Mouse (Mus musculus): ENCODE data around the gene Ocln. TPM values are rescaled to one million over a fixed set of nuclear protein-coding genes. Genes with fewer than 3 reads are reported as not detected.
"Not testable (repeated sequence)": the region's sequence is repeated elsewhere in the genome, so short reads cannot be mapped to it uniquely, and the experiment has no call there.

The Ocln gene
- total RNA-seq, 2 experiments from 2014 or later: 1.6 TPM

DNA sequence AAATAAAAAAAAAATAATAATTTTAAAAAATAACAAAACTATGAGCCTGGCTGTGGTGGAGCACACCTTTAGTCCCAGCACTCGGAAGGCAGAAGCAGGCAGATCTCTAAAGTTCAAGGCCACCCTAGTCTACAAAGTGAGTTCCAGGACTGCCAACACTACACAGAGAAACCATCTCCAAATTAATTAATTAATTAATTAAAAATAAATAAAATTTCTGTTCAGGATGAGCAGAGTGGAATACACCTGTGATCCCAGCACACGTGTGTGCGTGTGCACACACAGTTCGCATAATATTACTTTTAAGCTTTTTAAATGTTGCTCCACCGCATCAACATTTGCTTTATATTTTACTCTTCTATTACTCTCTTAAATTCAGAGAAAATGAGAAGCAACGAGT is 60.9 kb downstream of the Ocln start:
- no peak for DNase-seq

DNA sequence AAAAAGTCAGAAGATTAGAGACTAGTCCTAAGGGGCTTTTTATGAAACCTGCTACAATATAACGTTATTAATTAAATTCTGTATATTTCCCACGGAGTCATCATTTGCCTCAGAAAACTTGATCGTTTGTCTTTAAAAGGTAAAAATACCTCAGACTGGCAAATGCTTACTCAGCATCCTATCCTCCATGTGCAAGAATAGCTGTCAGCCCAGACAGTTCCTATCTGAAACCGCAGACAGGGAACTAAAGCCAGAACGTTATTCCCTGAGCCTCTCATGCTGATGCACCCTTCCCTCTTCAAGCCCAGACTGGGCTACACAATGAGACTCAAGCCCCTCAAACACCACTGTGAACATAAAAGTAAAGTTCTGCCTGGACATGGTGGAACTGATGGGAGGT is 62.1 kb downstream of the Ocln start:
- DNase-seq: no peak

DNA sequence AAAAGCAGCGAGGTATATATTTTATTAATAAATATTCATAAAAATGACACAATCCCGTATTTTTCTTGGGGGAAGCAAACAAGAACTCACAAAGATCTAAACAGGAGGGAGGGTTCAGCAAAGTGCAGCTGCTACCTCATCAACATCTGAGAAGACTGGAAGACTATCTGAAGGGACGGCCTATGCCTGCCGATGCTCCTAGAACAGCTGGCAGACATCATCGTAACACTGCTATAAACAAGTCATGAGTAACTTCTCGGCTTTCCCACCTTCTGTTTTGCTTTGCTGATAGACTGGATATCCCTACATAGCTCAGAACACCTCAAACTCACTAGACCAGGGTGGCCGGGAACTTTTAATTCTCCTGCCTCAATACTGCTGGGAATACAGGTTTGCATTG is 68.9 kb downstream of the Ocln start:
- DNase-seq: no peak

DNA sequence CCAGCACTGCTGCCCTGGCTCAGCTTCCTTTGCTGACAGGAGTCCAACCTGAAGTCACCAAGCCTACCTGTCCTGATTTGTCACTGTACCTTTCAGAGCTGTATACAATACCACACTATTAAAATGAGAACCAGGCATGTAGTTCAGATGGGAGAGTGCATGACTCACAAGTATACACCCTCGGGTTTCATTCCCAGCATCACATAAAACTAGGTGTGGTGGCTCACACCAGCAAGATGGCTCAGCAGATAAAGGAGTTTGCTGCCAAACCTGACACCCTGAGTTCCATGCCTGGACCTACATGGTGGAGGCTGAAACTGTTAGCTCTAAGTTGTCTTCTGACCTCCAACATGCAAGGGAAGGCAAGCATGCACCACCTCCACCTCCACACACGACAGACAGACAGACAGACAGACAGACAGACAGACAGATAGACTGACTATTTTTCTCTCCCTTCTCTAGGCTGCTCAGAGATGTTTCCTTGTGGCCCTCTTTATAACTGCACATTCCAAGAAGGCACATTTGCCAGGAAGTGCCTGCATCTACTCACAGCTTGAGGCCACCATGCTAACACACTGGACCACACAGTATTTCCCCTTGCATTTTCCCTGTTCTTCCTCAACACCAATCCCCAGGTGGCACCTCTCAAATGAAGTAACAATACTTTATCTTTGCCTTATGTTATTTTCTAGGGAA is 88.8 kb downstream of the Ocln start:
- DNase-seq: no peak

DNA sequence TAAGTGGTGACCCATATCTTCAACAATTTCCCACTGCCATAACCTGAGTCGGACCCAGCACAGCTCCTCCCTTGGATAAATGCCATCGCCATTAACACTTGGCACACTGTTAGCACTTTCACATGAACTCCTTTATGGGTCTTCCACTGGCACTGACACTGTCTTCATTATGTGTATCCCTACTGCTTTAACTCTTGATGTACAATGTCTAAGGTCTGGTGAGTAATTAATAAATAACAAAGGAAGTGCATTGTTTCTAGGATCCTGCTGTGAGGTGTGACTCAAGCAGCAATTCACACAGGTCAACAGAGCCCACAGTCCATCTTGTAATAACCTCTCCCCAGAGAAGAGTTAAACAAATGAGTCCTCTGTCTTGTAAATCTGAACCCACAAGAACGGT is 91.2 kb downstream of the Ocln start:
- no peak for DNase-seq

DNA sequence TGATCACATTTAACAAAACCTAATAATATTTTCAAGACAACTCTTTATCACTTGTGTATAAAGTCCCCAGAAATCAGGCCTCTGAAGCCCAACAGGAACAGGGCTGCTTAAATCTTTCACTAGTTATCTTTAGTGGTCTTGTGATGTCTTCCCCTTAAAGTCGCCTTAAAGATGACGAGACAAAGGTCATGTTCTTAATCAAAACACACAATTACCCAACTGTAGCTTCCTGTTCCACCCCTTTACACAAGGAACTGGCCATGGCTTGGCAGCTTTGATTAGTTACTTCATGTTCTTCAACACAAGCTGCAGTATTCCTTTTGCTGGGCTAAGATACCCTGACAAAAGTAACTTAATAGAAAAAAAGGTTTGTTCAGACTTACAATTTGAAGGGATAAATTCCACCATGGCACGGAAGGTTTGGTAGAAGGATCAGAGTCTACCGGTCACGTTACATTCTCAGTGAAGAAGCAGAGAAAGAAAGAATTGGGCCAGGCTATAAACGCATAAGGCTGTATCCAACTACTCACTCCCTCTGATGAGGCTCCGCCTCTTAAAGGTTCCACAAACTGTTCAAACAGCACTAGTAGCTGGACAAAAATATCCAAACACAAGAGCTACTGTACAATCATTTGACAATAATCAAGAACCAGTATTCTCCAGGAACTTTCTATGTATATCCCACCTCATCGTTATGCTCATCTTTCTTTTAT is 99.9 kb downstream of the Ocln start, which contains the start of gene Naip1:
Naip1 (minus strand) TSS at position 455 of the 713 bp plus-strand sequence.
- DNase-seq: not testable (repeated sequence)

DNA sequence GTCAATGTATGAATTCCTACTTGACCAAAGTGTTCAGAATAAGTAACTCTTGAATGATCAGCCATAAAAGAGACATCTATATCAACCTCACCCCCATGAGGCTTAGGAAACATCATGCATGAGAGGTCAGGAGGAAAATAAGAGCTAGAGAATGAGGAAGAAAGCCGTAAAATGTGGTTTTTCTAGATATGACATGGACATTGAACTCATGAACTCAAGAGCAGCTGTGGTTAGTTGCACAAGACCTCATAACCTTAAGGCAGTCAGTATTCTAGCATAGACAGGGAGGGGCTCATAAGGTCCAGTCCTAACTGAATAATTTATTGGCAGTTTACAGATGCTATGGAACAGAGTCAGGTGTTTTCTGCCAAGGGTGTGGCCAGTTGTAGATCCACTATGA is 103.0 kb downstream of the Ocln start:
- no peak for DNase-seq

Other genes starting within 250 kb of the Ocln start
- under 1 TPM; 0.17 to 0.23 TPM for gene Naip6, start 235.0 kb downstream of the Ocln start, total RNA-seq (2021)
- not detected for gene Naip1, start 99.8 kb downstream of the Ocln start, total RNA-seq (2021)
- 10 to 100 TPM; 28.5 to 32.7 TPM for gene Gtf2h2, start 60.1 kb downstream of the Ocln start, total RNA-seq (2021)
- gene Marveld2, start 64.3 kb upstream of the Ocln start, total RNA-seq (2021): 1 to 10 TPM; 1.7 to 2.0 TPM
- gene Ak6, start 98.3 kb upstream of the Ocln start, total RNA-seq (2021): 100 to 1,000 TPM; 102 to 106 TPM
- gene Rad17, start 98.3 kb upstream of the Ocln start, total RNA-seq (2021): 10 to 100 TPM; 21.8 to 22.5 TPM
- 10 to 100 TPM; 19.8 to 20.3 TPM for gene Taf9, start 98.9 kb upstream of the Ocln start, total RNA-seq (2021)
- gene Ccdc125, start 117.0 kb upstream of the Ocln start, total RNA-seq (2021): 1 to 10 TPM; 1.2 to 1.6 TPM
- 10 to 100 TPM; 38.0 to 39.1 TPM for gene Cdk7, start 178.2 kb upstream of the Ocln start, total RNA-seq (2021)
- gene Mrps36, start 191.9 kb upstream of the Ocln start, total RNA-seq (2021): 100 to 1,000 TPM; 140 to 151 TPM
- 1 to 10 TPM; 8.7 to 9.3 TPM for gene Cenph, start 223.2 kb upstream of the Ocln start, total RNA-seq (2021)
- gene Ccnb1, start 233.9 kb upstream of the Ocln start, total RNA-seq (2021): 10 to 100 TPM; 77.4 to 91.6 TPM